Mouse (Mus musculus) B cell, adult 2 months (primary cell): ENCODE measurements around the gene March6.
A peak's percentile ranks its signal among the peaks of the same experiment; 100 is the strongest.

ENCODE experiments used
- DNase-seq, 2 experiments: peaks; one replicate each; pipeline ENCODE4 v3.0.0; 2022

The March6 gene

DNA sequence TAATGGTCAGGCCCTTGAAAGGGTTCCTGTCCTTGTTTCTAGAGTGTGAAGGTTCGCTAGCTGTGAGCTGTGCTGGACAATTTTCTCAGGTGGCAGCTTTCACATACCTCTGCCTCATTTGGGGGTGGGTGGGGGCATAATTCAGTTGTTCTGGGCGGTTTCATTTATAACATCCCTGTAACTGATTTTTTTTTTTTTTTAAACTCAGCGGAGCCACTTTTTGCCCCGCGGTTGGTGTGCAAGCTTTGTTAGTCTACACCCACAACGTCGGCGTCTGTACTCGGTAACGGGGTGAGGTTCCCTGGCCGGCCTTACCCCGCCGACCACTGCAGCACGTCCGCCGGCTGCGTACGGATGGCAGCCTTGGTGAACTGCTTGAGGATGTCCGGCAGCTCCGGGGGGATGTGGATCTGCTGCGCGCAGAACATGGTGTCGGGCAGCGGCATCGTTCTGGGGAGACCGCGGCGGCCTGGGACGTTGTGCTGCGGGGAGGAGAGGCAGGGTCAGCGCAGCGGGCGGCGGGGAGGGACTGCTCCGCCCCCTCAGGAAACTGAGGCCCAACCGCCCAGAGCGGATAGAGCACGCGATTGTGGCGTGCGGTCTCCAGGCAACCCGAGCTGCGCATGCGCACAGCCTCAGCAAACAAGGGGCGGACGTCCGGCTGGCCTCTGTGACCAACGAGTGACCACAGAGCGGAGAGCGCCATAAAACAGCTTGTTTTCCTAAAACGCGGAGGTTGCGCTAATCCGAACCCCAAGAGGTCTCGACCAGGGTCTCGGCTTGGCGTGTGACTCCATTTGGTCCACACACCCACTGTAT, 77.5 kb downstream of the March6 start, which contains the start of gene Ropn1l:
Ropn1l (minus strand) TSS at position 640 of the 819 bp plus-strand sequence.
- DNase-seq, result peak; percentile 57 to 63

DNA sequence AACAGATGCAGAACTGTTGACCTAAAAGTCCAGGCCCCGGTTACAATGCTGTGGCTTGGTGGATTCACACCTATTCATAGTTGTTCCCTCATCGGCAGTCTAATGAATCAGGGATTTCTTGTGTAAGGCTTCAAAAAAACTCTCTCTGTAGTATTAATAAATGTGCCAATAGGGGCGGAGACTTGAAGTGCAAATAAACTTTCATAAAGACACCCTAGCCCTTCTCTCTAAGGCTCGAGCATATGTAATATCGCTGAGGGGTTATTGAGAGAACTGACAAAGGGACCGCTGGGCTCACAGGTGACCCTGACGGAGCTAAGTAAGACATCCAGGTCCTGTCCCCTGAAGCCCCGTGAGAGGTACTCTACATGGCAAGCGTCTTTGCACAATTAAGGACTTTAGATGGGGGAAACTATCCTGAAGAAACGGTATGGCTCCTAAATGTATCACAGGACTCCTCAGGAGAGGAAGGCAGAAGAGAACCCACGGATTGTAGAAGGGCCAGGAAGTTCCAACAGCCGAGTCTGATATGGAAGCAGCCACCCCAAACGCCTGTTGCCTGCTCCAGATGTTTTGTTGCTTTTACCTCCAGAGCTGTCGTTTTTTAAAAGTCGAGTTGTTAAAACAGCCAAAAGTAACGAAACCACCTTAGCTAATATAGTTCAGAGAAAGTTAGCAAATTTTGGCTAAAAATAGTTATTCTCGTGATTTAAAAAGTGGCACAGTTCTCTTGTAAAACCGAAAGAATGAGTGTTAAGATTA, 78.3 kb downstream of the March6 start:
- no peak for DNase-seq

DNA sequence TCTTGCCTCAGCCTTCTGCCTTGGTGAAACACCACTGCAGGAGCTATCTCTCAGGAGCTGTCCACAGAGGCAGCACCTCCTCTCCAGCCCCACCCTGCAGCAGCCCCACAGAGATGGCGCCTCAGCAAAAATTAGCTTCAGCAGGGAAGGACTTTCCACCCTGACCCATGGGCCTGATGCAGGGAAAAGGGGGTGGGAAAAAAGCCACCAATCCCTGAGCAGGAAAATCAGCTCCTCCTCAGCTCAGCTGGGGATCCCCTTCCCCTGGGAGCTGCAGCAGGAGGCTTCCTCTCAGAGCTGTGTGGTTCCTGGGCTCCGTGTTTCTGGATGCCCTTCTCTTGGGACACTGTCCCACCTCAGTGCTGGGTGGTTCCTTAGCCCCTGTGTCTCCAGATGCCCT, 81.1 kb downstream of the March6 start:
- no peak for DNase-seq

DNA sequence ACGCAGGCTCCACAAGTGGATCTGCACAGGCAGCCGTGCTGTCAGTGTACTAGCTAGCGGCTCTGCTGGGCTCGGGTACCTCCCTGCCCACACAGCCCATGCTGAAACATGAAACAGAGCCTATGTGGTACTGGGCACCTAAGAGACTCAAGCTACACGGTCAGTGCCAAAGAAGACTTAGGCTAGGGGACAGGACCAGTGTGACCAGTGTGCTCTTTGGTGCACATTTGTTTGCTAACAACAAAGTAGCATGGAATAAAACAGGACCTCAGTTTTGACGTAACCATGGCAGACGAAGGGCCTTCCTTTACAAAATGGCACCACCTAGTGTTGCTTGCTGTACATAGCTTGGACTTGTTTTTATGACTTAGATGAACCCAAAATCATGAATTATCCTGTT, 83.7 kb downstream of the March6 start:
- DNase-seq, result peak; percentile 39 to 45

DNA sequence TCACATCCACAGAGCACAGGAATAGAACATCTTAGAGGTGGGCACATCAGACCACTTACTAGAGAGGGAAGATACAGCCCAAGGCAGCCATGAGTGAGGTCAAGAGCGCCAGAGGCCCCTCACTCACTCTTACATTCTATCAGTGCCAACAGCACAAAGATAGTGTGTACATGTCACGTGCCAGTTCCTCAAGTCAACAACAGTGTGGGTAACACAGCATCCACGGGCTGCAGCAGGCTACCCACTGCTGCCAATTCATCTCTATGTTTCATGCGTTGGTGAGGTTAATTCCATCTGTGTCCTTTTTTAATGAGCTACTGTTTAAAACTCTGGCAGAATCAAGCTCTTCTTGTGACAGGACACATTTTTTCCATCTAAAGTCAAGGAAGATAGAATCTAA, 88.2 kb downstream of the March6 start:
- DNase-seq, result no peak

DNA sequence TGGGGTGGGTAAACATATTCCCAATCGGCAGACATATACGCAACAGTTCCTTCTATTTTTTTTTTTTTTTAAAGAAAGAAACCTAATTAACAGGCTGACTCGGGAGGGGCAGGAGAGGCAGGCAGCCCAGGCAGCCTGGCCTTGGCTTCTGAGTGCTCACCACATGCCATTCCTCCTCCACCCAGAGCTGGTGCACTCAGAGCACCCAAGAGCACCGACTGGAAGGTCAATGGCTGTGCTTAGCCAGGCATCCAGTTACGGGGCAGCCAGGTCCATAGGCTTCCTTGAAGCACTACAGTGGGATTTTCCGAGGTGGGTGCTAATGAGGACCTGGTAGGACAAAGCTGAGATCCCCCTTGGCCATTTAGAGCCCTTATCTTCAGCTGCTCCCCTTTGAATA, 88.9 kb downstream of the March6 start:
- no peak for DNase-seq

DNA sequence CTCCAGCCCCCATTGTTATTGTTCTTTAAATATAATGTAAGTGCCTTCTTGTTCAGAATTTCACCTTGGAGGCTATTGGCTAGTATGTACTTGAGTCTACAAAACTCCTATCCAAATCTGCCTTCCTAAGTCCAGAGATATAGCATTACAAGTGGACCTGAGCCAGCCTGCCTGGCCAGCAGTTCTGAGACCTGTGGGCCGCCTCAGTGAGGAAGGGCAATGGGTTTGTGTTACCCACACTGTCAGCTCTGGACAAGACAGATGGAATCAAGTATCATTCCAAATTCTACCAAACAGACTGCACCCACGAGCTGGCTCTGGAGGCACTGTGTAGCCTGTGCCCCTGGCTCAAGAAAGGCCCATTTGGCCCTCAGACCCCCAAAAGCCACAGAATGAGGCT, 94.0 kb downstream of the March6 start:
- no peak for DNase-seq

DNA sequence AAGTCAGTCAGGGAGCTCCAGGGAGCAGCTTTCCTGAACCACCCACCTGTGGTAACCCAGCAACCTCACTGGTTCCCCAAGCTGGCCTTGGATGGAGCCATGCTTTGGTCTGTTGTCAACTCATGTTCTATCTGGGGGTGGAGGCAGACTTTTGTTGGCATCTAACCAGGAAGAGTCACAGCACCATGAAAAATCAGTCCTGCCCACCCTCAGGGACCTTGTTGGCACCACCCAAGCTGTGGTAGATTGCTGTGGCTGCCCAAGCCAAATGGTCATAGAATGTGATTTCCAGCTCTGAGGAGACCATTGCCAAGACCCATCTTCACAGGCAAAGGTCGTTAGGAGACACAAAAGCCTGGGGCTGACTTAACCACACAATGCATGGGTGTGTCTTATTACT, 94.8 kb downstream of the March6 start:
- DNase-seq, result no peak

DNA sequence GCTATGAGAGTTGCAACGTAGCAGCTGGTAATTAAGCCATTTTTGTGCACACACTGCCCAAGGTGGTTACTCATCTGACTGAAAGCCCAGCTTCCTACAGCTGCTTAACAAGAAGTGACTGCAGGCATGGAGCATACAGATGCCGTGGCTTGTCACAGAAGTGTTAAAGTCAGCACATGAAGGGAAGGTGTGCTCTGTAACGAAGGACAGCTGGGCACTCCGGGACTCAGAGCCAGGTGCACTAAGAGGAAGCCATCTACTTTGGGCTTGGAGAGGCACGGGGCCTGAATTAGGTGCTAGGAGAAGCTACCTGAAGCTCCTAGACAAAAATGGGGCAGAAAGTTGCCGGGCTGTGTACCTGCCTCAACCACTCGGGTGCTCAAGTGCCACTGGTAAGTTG, 97.1 kb downstream of the March6 start:
- DNase-seq, result no peak

DNA sequence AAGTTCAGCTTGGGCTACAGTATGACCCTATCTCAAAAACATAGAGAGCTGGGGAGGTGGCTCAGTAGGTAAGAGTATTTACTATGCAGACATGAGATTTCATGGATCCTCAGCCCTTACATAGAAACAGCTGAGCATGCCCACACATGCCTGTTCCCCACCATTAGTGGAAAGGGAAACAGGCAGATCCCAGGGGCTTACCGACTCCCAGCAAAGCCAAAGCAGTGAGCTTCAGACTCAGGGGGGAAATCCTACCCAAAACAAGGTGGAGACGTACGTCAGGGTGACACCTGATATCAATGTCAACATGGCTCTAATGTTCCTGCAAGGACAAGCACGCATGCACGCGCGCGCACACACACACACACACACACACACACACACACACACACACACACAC, 99.0 kb downstream of the March6 start:
- no peak for DNase-seq

DNA sequence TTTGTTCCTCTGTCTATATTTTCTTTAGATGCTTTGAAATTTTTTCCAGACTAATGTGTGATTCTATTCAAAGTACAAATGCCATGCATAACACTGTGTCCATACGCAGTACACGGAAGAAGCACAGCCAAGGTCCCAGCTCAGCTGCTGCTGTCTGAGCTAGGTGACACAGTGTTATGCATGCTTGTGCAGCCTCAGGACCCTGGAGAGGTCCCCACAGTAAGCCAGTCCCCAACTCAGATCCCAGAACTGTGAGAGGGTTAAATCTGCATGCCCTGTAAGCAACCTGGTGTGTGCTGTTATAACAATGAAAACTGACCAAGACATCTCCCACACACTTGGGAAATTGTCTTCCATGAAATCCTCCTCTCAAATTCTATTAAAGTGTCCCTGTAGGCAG, 100.8 kb downstream of the March6 start:
- no peak for DNase-seq

DNA sequence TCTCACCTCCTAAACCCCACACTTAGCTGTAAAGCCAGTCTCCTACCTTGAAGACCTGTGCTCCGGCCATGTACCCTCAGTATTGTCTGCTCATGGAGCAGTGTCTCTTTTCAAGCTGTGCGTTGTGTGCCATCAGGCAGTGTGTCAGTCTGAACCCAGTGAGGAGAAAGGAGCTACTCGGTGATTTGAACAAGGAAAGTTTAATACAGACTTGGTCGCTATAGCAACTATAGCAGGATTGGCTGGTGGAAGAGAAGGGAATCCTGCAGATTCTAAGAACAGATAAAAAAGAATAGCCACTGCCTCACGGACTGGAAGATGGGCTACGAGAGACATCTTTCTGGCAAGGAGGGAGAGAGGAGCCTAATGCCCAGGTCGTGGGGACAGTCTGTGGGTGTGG, 101.4 kb downstream of the March6 start:
- no peak for DNase-seq

DNA sequence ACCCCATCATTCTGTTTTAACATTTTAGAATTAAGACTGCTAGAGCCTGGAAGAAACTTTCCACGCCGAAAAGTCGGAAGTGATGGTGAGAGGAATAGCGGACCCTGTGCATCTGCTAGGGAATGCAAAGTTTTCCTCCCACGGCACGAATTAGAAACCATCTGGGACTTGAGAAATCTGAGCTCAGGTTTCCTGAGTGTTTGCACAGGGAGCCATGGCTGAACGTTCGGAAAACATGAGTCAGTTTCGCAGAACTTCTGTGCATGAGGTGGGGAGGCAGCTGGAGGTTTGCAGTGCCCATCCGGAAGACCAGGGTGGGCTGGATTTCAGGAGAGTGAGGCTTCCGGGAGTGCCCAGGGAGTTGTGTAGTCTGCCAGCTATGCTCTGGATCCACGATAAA, 102.3 kb downstream of the March6 start:
- DNase-seq, result no peak

DNA sequence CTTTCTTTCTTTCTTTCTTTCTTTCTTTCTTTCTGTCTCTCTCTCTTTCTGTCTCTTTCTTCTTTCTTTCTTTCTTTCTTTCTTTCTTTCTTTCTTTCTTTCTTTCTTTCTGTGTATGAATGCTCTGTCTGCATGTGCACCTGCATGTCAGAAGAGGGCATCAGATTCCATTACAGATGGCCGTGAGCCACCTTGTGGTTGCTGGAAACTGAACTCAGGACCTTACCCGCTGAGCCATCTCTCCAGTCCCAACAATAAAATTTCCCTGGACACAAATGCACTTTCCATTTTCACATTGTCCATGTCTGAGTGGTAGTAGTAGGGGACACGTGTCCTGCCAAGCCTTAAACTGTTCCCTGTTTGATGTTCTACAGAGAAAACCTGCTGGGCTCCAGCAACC, 103.5 kb downstream of the March6 start:
- no peak for DNase-seq

DNA sequence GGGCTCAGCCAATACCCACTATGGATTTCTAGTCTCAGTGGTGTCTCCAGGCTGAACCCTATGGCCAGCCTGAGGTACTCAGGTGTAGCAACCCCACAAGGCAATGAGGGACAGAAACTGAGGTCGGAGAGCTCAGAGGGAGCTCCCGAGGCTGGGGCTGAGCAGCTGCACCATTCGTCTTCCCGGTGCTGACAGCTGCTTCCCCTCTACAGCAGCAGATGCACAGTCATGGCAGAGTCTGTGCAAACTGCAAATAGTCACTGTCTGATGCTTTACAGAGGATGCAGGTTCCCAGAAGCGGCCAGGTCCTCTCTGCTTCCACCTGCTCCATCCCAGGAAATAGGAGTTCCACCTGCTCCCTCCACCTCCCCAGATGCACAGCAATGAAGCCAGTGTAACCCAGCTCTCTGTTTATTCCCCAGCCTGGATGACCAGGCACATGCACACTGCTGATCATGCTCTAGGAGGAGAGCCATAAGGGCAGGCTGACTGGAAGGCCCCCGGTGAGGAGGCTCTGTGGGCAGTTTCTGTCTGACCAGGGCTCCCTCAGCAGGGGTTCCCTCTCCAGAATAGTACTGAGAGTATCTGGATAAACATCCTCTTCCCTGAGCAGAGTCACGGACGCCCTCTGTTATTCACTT, 104.7 kb downstream of the March6 start:
- DNase-seq, result no peak

DNA sequence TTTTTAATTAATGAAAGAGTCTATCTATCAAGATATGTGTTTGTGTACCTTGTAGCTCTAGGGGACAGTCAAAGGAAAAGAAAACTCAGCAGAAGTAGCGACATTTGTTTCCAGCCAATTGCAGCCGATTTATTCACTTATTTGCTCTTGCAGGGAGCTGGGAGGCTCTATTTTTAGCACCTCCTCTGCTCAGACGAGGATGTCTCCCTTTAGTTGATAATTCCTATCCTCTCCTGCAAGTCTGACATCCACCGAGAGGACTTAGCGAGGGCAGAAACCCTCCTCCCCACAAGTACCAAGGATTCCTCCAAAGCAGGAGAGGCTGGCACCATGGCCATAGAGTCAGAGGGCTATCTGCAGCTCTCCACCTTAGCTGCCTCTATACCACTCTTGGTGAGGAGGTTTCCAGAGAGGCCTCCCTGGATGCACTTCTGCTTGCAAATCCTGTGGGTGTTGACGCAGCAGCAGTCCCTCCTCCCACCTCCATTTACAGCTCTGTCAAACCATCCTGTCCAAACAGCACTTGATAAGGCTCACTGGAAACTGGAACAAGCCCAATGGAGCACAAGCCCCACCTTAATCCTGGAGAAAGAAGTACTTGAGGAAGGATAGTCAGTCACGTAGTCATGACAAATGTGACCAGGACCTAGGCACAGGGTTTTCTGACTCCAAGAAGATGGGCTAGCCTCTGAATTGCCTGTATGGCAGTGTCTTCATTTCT, 108.0 kb downstream of the March6 start:
- DNase-seq, result no peak

DNA sequence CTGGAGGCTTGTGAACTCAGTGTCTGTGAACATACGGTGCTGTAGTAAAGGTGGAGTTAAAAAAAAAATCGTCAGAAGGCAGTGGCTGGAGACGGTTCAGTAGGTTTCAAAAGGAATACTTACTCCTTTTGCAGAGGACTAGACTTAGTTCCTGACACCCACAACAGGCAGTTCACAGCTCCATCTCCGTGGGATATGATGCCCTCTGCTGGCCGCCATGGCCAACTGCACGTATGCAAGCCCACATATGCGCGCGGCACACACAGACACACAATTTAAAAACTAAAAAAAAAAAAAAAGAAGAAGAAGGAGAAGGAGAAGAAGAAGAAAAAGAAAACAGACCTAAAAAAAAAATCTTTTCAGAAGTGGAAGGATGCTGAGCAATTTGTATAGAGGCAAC, 111.8 kb downstream of the March6 start:
- peak; percentile 79 to 81 for DNase-seq

DNA sequence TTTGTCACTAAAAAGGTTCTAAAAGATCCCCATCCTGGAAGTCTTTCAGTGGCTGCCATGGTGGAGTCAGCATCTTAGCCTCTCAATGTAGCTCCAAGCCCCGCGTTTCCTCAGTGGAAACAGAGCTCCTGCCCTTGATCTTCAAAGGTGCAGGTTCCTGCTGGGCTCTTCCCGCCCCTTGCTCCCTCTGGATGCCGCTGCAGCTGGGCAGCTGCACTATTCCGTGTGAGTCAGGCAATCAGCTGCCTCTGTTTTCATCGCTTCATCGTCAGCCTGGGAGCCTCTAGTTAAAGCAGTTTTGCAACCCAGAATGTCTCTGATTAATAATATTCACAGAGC, 112.2 kb downstream of the March6 start:
- peak; percentile 34 to 35 for DNase-seq

DNA sequence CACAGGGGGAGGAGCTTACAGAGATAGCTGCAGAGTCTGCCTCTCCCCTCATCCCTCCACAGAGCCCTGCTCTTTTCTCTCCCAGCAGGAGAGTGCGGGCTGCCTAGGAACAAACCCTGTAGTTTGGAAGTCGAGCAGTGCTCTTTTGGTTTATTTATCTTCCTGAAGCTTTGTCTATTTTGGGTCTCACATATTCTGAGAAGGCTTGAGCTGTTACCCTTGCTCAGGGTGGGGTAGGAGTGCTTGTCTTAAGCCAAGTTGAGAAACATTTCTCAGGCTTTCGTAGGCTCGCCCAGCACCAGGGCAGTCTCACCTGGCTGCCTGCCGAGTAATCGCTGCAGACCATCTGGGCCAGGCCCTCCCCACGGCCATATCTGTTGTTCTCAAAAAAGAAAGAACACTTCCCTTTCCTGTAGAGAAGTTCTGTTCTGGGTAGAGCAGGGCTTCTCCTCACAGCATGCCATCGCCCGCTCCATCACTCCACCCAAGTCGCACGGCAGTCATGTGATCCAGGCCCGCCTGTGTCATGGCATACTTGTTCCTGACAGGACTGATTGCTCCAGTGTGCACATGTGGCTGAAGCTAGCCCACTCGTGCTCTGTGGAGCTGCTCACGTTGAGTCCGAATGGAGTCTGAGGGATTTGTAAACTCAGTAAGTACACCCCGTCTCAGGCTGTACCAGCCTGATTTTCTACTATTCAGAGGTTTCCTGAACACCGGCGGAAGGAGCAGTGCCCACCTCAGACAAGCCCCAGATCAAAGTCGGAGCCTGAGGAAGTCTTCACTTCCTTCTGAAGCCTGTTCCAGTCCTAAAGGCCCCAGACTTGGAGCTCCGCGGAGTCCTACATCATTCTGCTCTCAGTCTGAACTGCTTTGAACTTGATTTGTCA, 112.8 kb downstream of the March6 start:
- peak; percentile 65 to 69 for DNase-seq

DNA sequence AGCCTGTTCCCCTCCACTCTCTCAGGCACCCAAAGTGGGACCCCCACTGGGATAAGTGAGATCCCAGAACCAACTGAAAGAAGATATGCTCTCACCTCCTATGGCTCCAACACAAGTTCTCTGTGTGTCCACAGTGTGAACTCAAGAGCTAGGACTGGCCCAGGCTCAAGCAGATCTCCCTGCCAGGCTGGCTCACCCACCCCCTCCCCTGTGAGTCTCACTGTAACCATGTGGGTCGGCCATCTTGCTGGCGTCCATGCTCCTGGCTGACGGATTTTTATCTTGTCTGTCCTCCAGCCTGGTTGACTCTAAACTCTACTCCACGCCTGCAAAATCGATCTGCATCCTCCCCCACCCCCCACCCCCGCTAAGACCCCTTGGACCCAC, 113.5 kb downstream of the March6 start:
- no peak for DNase-seq

DNA sequence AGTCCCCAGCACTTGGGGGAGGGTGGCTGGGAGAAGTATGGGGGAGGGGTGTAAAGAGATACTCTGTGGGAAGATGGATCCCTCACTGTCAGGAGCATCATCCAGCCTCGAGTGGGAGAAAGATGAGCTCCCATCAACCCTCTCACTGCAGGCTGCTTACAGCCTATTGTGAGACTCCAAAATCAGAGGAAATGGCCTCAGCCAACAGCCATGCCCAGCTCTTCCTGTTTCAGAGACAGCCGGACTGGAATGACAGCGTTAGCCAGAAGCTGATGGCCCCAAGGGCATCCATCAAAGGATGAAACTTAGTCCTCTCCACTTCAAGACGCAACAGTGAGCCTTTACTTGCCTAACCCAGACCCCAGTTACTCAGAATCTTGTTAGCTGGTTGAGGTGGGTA, 115.7 kb downstream of the March6 start:
- no peak for DNase-seq

DNA sequence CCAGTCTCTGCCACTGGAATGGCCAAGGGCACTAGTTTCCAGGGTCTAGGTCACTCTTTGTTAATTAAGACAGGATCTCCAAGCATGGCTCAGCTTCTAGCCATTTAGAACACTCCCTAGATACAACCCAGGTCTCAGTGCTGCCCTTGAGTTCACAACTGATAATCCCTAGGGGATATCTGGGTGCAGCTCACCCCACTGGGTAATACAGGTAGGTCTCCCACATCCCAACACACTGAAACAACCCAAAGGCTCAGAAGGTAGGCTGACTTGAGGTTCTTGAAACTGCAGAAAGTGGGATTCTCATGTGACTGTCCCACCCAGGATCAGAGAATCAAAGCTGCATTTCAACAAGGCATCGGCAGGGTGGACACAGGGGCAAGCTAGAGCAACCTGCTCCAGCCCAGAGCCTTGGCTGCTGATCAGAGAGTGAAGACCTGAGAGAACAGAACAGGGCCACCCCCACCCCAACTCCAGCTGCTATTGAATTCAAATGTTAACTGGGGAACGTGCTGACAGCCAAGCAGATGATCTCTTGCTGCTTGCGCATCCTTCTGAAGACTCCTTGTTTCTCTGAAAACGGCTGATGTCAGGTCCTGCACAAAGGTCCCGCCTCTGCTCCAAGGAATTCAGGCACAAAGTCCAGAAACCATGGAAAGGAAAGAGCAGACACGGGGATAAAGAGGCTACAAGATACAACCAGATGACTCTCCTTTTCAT, 116.5 kb downstream of the March6 start:
- DNase-seq, result no peak
